Mouse (Mus musculus) testis, postnatal 14 days (tissue): ENCODE data around the gene Cyb5b.

Experiments used
- DNase-seq: peaks from one replicate; pipeline ENCODE4 v3.0.0; 2021; ENCODE audit warnings: low spot score

The Cyb5b gene

DNA sequence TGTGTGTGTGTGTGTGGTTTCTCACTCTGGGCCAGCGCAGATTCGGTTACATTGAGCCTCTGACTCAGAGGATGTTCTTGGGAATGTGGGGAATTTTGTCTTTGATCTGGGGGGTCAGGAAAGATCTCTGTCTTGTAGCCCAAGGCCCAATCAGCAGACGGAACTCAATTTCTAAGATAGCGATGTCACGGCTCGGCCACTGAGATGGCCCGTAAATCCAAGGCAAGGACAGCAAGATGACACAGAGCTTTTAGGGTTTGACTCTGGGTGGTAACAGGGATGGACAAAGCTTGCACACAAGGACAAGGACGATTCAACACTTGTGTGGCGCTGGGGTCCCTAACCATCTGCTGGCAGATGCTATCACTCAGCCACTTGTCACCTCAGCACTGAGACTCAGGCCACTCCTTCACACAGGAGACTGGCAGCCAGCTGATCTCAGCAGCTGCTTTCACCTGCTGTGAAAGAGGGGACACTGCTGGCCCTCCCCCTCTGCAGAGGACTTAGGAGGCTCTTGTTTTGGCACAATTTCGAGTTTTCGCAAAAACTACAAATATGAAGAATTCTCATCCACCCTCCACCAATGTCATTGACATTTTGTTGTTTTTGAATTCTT is 76.7 kb downstream of the Cyb5b start:
- DNase-seq, result no peak

- DNase-seq, result no peak
Observed at GRCm38 (mm10) chr8:107233251-107233650, 82.8 kb downstream of the Cyb5b start.

DNA sequence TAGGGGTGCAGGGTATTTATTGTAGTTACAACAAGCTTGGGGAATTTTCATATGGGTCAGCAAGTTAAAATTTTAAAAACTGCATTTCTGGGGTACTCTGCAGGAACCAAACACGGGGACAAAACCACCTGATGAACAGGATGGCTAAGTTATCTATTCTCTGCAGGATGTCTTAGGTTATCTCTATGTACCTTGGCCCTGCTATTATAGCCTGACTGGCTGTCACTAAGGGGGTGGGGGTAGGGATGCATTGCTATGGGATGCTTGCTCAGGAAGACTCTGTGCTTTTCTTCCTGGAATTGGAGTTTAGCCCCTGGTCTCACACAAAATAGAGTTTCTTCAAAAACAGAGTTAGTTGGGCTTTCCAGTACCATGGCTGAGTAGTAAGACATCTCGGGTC is 83.3 kb downstream of the Cyb5b start:
- no peak for DNase-seq
